Mouse (Mus musculus) cerebellum, postnatal 4 days (tissue): ENCODE measurements around the gene Pate2.

Experiments
- DNase-seq, 2 experiments: peaks; one replicate each; pipeline ENCODE4 v3.0.0; 2022; ENCODE audit warnings: low spot score in 2 of 2, mixed read lengths in 1 of 2

Gene Pate2

GRCm38 (mm10) chr9:35569571-35570534 lies at the start of gene Pate2, which contains the start of gene Hyls1:
Pate2 (plus strand) TSS chr9:35570284.
Hyls1 (minus strand) TSS chr9:35570398.
- DNase-seq: peak; percentile 72 to 88

DNA sequence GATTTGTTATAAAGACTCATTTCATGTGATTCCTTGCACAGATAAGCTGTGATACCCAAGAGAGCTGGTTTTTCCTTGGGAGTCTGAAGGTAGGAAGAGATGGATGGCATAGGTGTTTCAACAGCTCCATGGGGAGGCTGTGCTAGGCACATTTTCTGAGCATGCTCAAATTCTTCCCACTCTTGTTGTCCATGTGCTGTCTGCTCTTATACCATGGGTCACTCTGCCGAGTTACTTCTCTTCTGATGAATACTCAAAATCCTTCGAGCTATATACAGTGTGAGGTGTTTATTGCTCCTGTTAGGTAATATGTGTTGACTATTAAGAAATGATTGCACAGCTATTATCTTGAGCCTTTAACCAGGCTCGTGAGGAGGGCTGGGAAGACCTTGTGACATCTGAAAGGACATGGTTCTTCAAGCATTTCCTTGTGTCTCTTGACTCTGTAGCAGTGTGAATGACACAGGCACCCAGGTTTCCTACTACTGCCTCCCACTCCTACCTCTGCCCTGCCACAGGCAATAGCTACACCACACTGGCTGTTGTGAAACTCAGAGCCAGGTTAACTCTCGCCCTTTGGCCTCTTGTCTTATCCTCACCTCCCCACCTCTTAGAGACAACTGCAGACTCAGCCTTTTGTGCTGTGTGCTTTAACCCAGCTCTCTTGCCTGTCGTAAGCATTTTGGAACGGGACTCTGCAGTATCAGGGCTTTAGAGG lies 49.3 kb upstream of the Pate2 start:
- no peak for DNase-seq

DNA sequence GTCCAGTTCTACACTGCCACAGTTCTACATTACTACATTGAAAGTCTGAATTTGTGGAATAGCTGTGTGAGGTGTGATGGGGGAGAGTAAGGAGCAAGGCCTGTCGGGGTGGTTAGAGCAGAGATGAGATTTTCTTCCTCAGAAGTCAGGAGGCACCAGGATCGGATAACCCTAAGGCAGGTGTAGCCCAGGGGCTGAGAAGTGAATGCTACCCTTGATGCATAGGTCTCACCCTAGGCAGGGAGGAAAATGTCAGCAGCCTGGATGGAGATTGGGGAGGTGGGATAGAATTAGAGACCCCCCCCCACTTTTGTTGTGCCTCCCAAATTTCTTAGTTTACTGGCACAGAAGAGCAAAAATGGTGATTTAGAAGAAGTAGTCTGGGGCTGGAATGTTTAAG lies 47.8 kb upstream of the Pate2 start:
- no peak for DNase-seq

DNA sequence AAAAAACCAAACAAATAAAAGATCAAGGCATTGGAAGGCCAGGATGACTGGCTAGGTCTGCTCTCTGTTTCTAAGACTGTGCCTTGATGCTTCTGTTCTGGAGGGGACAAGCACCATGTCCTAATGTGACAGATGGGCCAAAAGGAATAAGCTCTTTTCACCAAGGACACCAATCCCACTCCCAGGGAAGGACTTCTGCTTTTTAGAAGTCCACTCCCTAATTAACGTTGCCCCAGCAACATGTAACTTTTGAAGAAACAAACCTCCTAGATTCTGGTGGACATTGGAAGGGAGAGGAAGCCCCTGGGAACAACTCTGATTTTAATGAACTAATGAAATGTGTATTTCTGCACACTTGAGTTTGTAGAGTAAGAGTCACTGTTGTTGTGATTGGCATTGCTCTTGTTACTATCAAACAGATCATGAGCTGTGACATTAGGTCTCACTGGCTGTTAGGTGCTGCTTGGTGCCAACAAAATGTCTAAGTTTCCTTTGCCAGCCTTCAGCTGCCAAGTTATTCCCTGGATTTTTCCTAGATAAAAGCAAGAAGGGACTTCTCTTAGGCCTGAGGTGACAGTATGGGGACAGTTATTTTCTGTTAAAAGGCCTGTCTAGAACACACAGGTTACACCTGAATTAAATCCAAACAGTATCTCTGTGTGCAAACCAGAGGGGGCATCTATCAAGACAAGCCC lies 47.1 kb upstream of the Pate2 start:
- no peak for DNase-seq

- peak in 1 of 2 experiments; percentile 19 for DNase-seq
Measured at GRCm38 (mm10) chr9:35523541-35523940, 46.5 kb upstream of the Pate2 start.

DNA sequence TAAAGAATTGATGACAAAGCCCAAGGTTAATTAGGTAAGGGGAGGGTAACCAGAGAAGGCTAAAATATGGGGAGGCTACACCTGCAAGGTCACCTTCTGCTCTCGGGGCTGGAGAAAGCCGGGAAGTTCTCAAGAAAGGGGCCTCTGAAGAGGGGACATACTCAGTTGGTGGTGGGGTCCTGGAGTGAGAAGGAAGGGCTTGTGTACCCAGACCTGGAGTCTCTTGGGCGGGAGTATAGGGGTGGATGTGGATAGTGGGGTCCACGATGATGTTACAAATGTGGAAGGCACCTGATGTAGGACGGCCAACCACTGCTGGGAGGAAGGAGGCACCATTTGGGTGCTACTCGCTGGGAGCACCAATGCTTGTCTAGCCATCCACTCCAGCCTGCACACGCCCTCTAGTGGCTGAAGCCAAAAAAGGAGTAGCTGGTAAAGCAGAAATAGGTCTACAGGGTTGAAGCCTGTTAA lies 46.1 kb upstream of the Pate2 start:
- DNase-seq: peak in 1 of 2 experiments; percentile 65

GRCm38 (mm10) chr9:35529141-35529540 lies 40.9 kb upstream of the Pate2 start:
- DNase-seq: no peak

DNA sequence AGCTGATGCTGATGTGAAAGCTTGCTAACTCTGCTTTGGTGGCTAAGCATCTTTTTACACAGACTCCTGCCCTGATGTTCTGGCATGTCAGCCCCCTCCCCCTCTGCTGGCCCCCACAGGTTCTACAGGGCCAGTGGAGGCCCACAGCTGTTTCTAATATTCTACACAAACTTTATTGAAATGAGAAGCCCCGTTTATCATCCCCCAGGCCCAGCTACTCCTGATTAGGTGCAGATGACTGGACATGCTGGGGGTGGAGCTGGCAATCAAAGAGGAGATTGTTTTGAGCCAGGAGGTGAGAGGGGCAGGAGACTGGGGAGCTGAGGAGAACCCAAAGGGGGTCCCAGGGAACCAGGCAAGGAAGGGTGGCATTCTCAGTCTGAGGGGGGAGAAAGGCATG lies 40.3 kb upstream of the Pate2 start:
- no peak for DNase-seq

DNA sequence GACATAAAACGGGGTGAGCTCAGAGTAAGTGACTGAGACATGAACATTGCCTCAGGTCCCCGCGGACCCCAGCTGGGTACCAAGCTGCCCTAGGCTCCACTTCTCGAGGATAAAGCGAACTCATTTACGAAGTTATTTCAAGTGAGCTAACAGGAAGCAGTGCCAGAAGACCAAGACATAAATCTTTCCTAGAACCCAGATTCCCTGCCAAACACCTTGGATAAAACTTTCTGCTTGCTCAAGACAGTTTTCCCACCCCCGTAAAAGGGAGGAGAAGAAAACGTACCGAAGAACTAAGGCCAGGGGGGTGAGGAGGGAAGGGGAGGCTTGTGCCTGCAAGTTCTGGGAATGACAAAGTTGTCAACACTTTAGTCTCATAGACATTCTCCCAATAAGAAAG lies 36.8 kb upstream of the Pate2 start:
- no peak for DNase-seq

- DNase-seq: peak in 1 of 2 experiments; percentile 50
Measured at GRCm38 (mm10) chr9:35535110-35535509, 35.0 kb upstream of the Pate2 start.

- DNase-seq: no peak
Measured at GRCm38 (mm10) chr9:35535876-35536275, 34.2 kb upstream of the Pate2 start.

GRCm38 (mm10) chr9:35539001-35539750 lies 30.9 kb upstream of the Pate2 start:
- no peak for DNase-seq

DNA sequence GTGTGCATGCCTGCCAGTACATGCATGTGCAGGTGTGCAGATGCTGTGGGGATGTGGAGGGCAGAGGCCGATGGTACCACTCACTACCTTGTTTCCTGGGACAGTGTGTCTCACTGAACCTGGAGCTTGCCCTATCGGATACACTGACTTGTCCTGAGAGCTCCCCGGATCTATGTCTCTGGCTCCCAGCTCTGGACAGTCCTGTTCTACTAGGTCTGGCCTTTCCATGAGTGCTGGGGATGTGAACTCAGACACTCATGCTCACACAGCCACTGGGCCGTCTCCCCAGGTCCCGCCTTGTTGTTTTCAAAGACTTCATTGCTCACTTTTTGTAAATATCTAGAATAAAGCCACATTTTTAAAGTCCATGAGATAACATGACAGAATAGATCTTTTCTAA lies 29.1 kb upstream of the Pate2 start:
- DNase-seq: no peak

DNA sequence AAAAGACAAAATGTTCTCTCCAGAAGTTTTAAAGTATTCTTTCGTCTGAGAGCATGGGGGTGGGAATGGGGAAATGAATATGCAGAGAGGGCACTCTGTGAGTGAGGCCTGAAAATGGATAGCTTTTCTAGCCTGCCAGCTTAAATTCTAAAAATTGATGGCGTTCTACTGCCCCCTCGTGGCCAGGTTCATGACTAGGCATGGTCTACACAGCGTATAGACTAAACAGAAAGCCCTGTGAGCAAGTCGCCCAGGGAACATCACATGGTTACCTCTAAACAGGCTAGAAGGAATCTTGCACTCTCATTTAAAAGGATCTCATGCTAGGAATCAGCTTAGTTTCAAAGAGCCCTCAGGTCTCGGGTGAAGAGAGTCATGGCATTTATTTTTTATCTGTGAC lies 28.6 kb upstream of the Pate2 start:
- peak; percentile 67 to 82 for DNase-seq

GRCm38 (mm10) chr9:35541941-35542340 lies 28.1 kb upstream of the Pate2 start:
- DNase-seq: no peak

DNA sequence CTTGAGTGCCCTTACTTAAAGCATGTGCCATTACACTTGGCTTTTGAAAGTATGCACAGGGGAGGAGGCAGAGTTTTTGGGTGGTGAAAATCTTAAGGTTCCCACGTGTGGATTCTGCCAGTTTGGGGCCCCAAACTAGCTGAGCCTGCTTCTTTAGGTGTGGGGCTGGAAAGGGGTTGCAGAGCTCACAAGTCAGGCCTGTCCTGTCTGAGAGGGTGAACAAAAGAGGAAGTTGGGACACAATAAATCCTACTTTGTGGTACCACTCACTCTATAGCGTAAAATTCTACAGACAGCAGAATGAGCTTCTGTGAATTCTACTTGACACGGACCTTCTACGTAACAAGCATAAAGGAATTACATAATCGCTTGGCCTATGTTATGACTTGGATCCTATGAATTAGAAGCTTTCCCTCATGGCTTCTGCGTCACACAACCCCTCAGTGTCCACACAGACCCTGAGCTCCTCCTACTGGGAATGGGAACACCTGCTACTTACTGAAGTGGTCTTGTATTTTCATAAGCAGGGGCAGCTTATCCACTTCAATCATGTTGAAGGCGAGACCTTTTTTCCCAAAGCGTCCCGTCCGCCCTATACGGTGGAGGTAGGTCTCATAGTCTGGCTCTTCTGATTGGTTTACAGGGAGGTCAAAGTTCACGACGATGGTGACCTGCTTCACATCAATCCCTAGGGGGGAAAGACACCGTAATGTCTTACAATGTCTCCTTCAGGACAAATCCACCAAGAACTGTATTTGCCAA lies 26.8 kb upstream of the Pate2 start:
- no peak for DNase-seq

DNA sequence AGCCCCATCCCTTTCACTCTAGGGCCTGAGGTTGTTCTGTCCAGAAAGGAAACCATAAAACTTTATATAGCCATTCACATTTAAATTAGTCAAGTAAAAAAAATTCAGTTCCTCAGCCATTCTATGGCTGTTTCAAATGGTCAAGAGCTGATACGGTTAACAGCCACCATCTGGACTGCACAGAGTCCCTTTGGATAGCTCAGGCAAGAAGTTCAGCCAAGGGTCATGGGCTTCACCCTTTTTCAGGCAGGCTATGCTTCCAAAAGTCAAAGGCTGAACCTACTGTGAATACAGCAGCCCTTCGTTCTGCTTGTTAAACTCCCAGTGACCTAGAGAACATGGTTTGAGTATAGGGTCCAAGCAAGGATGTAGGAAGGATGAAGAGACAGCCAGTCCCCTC lies 25.4 kb upstream of the Pate2 start:
- DNase-seq: no peak

DNA sequence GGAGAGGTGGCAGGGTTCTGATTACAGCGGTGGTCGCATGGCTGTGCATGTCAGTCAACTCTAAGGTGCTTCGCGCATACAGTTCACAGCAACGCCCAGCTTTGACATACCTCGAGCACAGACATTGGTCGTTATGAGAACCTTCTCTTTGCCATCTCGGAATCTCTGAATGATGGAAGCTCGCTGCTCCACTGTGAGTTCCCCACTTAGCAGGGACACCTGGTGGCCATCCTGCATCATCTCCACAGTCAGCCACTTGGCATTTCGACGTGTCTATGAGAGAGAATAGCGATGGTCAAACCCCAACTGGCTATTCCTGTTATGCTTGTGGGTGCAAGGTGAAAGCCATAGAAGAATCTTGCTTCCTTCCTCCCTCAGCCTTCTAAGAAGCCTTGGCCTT lies 24.4 kb upstream of the Pate2 start:
- no peak for DNase-seq

DNA sequence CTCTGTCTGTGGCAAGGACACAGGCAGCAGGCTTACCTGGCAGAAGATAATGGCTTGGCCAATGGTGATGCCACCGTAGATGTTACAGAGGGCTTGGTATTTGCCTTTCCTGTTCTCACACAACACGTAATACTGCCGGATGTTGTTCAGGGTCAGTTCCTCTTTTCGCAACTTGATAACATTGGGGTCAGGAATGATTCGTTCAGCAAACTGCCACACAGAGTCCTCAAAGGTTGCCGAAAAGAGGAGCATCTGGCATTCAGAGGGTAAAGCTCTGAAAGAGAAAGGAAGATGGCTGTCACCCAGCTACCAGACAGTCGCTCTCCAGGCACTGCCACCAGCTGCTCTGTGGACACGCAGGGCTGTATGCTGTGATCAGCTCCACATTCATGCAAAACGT lies 23.3 kb upstream of the Pate2 start:
- DNase-seq: no peak

GRCm38 (mm10) chr9:35548455-35548854 lies 21.6 kb upstream of the Pate2 start:
- DNase-seq: no peak
